Mouse (Mus musculus) E14TG2a.4 (cell line): ENCODE data around the gene Prpf4b.

Experiments used
- CTCF ChIP-seq: conservative IDR thresholded peaks from 2 replicates; pipeline ENCODE4 v1.5.1; 2014; ENCODE audit warnings: low read length
- POU5F1 ChIP-seq: IDR thresholded peaks from 2 replicates; pipeline ENCODE4 v1.6.1; 2014; ENCODE audit warnings: low read length, borderline replicate concordance

- no peak for TF ChIP-seq CTCF
- no peak for TF ChIP-seq POU5F1
Measured at GRCm38 (mm10) chr13:34934931-34935644, 60.0 kb downstream of the Prpf4b start.
